Mouse (Mus musculus) lung, embryonic 14.5 days (tissue): ENCODE measurements around the gene Axl. TPM values are rescaled to one million over a fixed set of nuclear protein-coding genes. Genes with fewer than 3 reads are reported as not detected.

Experiments
- ATAC-seq: fragments of 200-750 bp; cut with Nextera tagmentation; 2 replicates; pipeline ENCODE4 v1.8.0; 2017; ENCODE audit warnings: mild to moderate bottlenecking, moderate TSS enrichment, moderate library complexity; ENCODE audit not compliant: insufficient read depth
- DNase-seq: peaks from one replicate; pipeline ENCODE4 v3.0.0-alpha.2; 2015
- H3K27ac ChIP-seq: fragments of 300-500 bp; sonication (generic); 2 replicates; pipeline ENCODE4 v1.5.1; 2014; ENCODE audit warnings: low read depth, mild to moderate bottlenecking, moderate library complexity
- H3K27me3 ChIP-seq: fragments of 300-500 bp; sonication (generic); 2 replicates; pipeline ENCODE4 v1.6.1; 2014; ENCODE audit warnings: low read length, control low read depth; ENCODE audit not compliant: insufficient read depth
- H3K36me3 ChIP-seq: fragments of 300-500 bp; sonication (generic); 2 replicates; pipeline ENCODE4 v1.6.1; 2014; ENCODE audit warnings: control low read depth; ENCODE audit not compliant: insufficient read depth
- H3K4me1 ChIP-seq: fragments of 300-500 bp; sonication (generic); 2 replicates; pipeline ENCODE4 v1.6.1; 2014; ENCODE audit warnings: antibody characterized with exemption, control low read depth; ENCODE audit not compliant: insufficient read depth
- H3K4me2 ChIP-seq: fragments of 300-500 bp; sonication (generic); 2 replicates; pipeline ENCODE4 v1.6.1; 2014; ENCODE audit warnings: mild to moderate bottlenecking
- H3K4me3 ChIP-seq: fragments of 300-500 bp; sonication (generic); 2 replicates; pipeline ENCODE4 v1.5.1; 2014; ENCODE audit warnings: low read depth, low read length
- H3K9ac ChIP-seq: fragments of 300-500 bp; sonication (generic); 2 replicates; pipeline ENCODE4 v1.6.1; 2014
- H3K9me3 ChIP-seq: fragments of 300-500 bp; sonication (generic); 2 replicates; pipeline ENCODE4 v1.6.1; 2016; ENCODE audit warnings: low read depth, low read length, control low read depth
- CTCF ChIP-seq: IDR thresholded peaks from 2 replicates; pipeline ENCODE4 v1.5.1; 2016; ENCODE audit warnings: antibody characterized with exemption, low read depth
- WGBS: fragments of 180-500 bp; shearing (Covaris S2); extraction: QIAGEN DNeasy Blood & Tissue Kit; methylation state at CpG from one replicate; pipeline ENCODE4 v1.1.7; 2014; 5-methylcytosine and 5-hydroxymethylcytosine counted together
- polyA plus RNA-seq: library from polyadenylated mRNA; unstranded; fragments of >200 nt; fragmentation: Nextera tagmentation; extraction: Ambion mirVana; gene quantifications from 2 replicates; pipeline ENCODE4 v1.2.1, GENCODE M21; 2014

Axl gene
- 44.1 and 46.5 TPM in 2 replicates for polyA plus RNA-seq

DNA sequence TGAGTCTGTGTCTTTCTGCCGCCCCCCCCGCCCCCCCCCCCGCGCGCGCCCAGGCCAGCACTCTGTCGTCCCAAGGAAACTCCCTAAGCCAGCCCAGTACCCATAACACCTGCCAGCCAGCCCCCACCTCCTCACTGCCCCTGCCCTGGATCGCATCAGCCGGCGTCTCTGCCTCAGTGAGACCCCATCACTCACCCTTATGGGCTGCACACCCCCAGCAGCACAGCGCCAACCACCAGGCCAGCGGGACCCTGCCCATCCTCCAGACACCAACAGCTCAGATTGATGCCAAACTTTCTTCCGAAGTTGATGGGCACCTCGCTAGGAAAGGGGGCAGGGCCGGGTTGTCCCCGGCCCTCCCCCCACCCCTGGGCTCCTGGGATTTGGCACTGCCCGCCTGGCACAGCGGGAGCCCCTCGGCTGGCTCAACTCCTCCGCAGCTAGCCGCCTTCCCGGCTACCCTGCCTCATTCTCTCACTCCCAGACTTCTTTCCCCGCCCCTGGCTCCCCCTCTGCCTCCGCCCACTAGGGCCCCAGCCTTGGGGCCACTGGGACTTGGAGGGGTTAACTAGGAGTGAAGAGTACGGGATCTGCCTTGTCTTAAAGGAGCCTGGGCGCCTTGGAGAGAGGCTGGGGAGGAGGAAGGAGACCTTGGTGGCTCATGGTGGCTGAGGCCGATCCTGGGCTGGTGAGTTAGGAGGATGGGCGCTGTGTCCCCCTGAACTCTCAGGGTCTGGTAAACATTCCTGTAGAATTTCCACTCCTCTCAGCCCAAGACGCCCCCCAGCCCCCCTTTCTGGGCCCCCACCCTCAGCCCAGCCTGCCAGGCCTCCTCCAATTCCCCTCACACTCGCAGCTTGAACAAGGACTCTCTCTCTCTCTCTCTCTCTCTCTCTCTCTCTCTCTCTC lies at the start of gene Axl:
TSS of gene Axl (minus strand) at position 486 of the 909 bp plus-strand sequence.
- no peak for TF ChIP-seq CTCF
- WGBS, result under 1% methylated on average over 30 of the region's 30 CpGs
- peak within 1 kb of the TSS; percentile 22; the same call in 1 of the 2 replicates for H3K27ac ChIP-seq

DNA sequence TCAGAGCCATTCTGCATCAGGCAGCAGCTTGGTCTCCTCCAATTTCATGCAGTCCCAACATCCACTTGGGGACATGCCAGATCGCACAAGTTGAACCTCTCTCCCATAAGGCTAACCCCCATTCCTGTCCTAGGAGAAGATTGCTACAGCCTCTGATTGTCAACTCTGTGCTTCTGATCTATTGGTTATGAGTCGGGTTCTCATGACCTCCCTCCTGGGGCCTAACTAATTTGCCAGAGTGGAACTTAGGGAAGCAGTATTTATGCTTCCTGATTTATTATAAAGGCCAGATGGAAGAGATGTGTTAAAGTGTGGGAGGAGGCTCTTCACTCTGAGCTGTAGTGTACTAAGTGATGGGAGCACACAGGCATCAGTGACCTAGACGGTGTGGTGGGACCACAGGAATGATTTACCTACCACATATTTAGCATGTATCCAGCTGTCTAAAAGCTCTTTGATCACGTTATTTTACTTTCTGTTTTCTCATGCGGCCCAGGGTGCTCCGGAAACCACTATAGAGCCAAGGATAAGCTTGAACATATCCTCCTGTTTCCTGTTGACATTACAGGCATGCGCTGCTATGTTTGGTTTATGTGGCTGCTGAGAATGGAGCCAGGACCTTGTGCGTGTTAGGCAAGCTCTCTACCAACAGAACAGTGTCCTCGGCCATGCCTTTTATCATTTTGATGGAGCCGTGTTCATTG lies 46.8 kb upstream of the Axl start:
- Histone ChIP-seq H3K4me3 (no peak overlapping the region), H3K27me3 (no peaks in the 10 kb centered on the region), H3K36me3 (no peaks in the 10 kb centered on the region), H3K9me3 (no peaks in the 10 kb centered on the region), H3K4me1 (peaks cover 6% of the 10 kb centered on the region; the same call in 1 of the 2 replicates), H3K27ac (peak overlapping the region; percentile 63), H3K4me2 (no peak overlapping the region), H3K9ac (no peak overlapping the region)
- peak; percentile 85 for ATAC-seq
- 36% methylated on average over 10 of the region's 10 CpGs for WGBS
- DNase-seq, result peak; percentile 72
- TF ChIP-seq CTCF, result no peak

More for the DNA sequence above, at the start of gene Axl:
- H3K4me3 ChIP-seq, result peak within 1 kb of the TSS; percentile 60
- H3K9me3 ChIP-seq, result no peaks in the 10 kb centered on the region
- H3K36me3 ChIP-seq, result no peaks in the 10 kb centered on the region
- H3K4me2 ChIP-seq, result peak within 1 kb of the TSS; percentile 89
- ATAC-seq, result peak; percentile 93
- H3K9ac ChIP-seq, result peak within 1 kb of the TSS; percentile 24
- DNase-seq, result peak; percentile 87
- no peaks in the 10 kb centered on the region for H3K27me3 ChIP-seq
- H3K4me1 ChIP-seq, result no peaks in the 10 kb centered on the region

DNA sequence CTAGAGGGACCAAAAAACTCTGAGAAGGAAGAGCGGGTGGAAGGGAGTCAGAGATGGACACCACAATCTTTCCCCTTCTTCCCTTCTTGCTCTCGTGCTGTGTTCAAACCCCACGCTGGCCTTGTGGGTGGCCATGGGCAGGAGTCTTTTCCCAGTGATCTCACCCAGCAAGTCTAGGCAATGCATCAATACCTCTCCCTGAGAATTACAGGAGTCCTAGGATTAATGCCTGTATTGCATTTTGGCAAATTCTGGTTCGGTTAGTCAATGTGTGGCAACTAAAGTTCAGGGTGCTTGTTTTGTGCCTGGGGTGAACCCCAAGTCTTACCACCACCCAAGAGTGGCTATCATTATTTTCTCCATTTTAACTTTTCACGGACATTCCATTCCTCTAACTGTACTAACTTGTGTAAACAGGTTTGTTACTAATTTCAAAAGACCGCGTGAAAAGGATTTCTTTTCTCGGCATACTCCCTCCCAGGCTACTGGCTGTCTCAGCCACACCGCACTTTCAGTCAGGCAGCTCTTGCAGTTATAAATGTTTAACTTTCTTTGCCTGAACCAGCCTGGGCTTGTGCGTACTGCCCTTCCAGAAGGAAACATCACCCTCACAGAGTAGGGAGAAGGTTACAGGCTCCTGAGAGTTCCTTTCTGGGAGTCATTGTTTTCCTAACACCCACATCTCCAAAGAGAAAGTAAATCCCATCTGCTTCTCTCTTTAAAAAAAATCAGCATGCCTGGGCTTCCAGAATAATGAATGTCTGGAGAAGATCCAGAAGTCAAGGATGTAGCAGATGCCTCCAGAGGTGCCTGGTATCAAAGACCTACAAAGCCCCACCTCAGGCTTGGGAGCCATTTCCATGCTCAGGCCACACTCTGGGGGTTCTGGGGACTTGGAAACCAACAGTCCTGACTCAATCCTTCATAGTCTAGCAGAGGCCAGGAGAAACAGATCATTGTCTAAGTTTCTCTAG lies 43.3 kb upstream of the Axl start:
- no peaks in the 10 kb centered on the region for H3K27me3 ChIP-seq
- ATAC-seq (0 out of 2 replicates have a peak, but pooled peaks have one; percentile 35), DNase-seq (peak; percentile 33)
- H3K9me3 ChIP-seq, result no peaks in the 10 kb centered on the region
- no peak for TF ChIP-seq CTCF
- H3K27ac ChIP-seq, result peak overlapping the region; percentile 58
- H3K4me3 ChIP-seq, result no peak overlapping the region
- 57% methylated on average over 10 of the region's 10 CpGs for WGBS
- no peaks in the 10 kb centered on the region for H3K36me3 ChIP-seq
- peak overlapping the region; percentile 10; the same call in 1 of the 2 replicates for H3K4me2 ChIP-seq
- peaks cover 6% of the 10 kb centered on the region; the same call in 1 of the 2 replicates for H3K4me1 ChIP-seq
- no peak overlapping the region for H3K9ac ChIP-seq

DNA sequence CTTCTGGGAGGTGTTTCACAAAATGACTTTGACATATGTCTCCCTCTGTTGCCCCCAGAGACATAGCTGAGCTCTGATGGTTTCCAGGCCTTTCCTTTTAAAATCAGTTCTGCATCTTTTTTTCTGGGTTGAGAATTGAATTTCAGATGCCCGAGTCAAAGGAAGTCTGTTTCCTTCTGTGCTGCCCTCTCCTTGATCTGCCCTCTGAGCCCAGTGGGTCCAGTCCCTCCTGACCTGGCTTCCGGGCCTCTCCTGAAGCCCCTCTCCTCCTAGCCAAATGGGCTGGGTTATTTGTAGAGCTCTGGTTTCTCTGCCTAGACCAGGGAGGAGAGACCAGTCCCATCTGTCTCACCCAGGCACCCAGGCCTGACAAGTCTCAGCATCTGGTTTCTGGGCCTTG lies 41.7 kb upstream of the Axl start:
- Histone ChIP-seq H3K36me3 (no peaks in the 10 kb centered on the region), H3K27me3 (no peaks in the 10 kb centered on the region), H3K4me3 (no peak overlapping the region), H3K27ac (peak overlapping the region; percentile 47; the same call in 1 of the 2 replicates), H3K9ac (no peak overlapping the region), H3K9me3 (no peaks in the 10 kb centered on the region), H3K4me2 (no peak overlapping the region), H3K4me1 (0 out of 2 replicates have a peak, but pooled peaks cover 3% of the 10 kb centered on the region)
- WGBS, result 26% methylated on average over 2 of the region's 2 CpGs
- no peak for TF ChIP-seq CTCF
- ATAC-seq (no peak), DNase-seq (peak; percentile 39)

DNA sequence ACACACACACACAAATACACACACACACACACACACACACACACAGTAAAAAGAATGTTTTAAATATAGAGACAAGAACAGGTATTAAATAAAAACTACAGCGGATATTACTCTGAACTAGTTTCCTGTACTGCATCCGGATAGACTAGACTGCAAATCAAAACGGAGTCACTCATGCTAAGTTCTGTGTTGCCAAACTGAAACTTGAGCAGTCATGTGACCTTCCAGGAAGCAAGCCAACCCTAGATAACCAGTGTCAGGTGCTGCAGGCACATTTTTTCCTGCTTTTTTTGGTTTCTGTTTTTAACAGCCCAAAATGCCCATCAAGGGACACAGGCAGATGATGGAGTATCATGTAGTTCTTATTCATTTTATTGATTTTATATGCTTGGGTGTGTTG lies 38.7 kb upstream of the Axl start:
- no peak overlapping the region for H3K27ac ChIP-seq
- H3K36me3 ChIP-seq, result no peaks in the 10 kb centered on the region
- no peaks in the 10 kb centered on the region for H3K9me3 ChIP-seq
- WGBS, result 29% methylated on average over 3 of the region's 3 CpGs
- 0 out of 2 replicates have a peak, but pooled peaks cover 3% of the 10 kb centered on the region for H3K4me1 ChIP-seq
- no peak overlapping the region for H3K4me2 ChIP-seq
- DNase-seq (peak; percentile 66), ATAC-seq (no peak)
- H3K4me3 ChIP-seq, result no peak overlapping the region
- H3K27me3 ChIP-seq, result no peaks in the 10 kb centered on the region
- no peak overlapping the region for H3K9ac ChIP-seq
- TF ChIP-seq CTCF, result no peak

DNA sequence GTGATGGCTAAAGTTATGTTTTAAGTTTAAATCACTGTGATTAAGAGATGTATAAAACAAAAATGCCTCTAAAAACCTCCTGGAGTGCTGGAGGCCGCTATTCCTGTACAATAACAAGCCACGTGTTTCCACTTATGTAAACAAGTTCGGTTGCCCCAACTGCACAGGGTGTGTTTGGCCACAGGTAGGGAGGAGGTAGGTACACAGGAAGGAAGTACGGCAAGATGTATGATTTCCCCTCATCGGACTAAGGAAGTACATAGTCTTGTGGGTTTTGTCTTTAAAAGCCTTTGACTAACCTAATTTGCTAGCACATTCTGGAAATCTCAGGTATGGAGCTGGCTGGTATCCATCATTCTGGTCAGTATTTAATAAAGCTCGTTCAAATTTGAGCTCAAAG lies 37.5 kb upstream of the Axl start:
- Histone ChIP-seq H3K4me2 (no peak overlapping the region), H3K27ac (no peak overlapping the region), H3K27me3 (no peaks in the 10 kb centered on the region), H3K4me3 (no peak overlapping the region), H3K4me1 (0 out of 2 replicates have a peak, but pooled peaks cover 3% of the 10 kb centered on the region), H3K9ac (no peak overlapping the region), H3K9me3 (no peaks in the 10 kb centered on the region), H3K36me3 (no peaks in the 10 kb centered on the region)
- ATAC-seq, result no peak
- TF ChIP-seq CTCF, result no peak
- WGBS, result 60% methylated on average over 6 of the region's 6 CpGs
- DNase-seq, result no peak
